In the genomic region with DNA sequence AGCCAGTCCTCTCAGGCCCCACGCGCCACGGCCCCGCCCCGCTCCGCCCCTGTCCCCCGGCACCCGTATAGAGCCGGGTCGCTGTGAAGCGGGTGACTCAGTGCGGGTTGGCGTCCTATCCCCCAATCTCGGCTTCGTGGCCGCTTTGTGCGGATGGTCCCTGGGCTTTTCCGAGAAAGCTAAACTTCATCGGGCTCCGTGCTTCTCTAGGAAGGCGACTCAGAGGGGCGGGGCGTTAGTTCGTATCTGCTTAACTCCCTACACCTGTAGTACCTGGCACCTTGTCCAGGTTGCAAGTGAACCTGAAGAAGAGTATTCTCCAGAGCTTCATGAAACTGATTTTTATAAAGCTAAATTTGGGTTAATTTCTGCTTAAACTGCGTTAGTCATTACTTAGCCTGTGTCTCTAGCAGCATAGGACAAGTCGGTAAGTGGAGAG, we compare ENCODE assay signal across 8 mouse cellular contexts. TPM values are rescaled to one million over a fixed set of nuclear protein-coding genes. Genes with fewer than 3 reads are reported as not detected.
DNase-seq lines count a peak whose midpoint lies in the region; ATAC-seq and TF ChIP-seq lines count a peak whose summit lies in the region.

No protein-coding gene starts in this region.

- no peaks in the 10 kb centered on the region for H3K27me3 ChIP-seq in embryonic facial prominence, embryonic 14.5 days (replicated peaks; ENCODE audit: control insufficient read depth, insufficient read depth, low read length)
- H3K27me3 ChIP-seq in intestine, embryonic 16.5 days (replicated peaks; ENCODE audit: control insufficient read depth, insufficient read depth, low read length), result no peaks in the 10 kb centered on the region
- no peaks in the 10 kb centered on the region; the same call in 1 of the 2 replicates for H3K27me3 ChIP-seq in neural tube, embryonic 13.5 days

- H3K9me3 ChIP-seq in embryonic facial prominence, embryonic 14.5 days (ENCODE audit: control insufficient read depth, low read length), result no peaks in the 10 kb centered on the region
- no peaks in the 10 kb centered on the region for H3K9me3 ChIP-seq in intestine, embryonic 16.5 days (ENCODE audit: control insufficient read depth, low read length)
- H3K9me3 ChIP-seq in neural tube, embryonic 13.5 days, result no peaks in the 10 kb centered on the region

- H3K4me2 ChIP-seq in embryonic facial prominence, embryonic 14.5 days (ENCODE audit: low read depth, low read length), result peak overlapping the region; percentile 73
- peak overlapping the region; percentile 73 for H3K4me2 ChIP-seq in intestine, embryonic 16.5 days (ENCODE audit: low read depth, low read length)
- peak overlapping the region; percentile 92 for H3K4me2 ChIP-seq in neural tube, embryonic 13.5 days

- WGBS in lung, adult 2 months, result 4% methylated on average over 26 of the region's 26 CpGs
- 2% methylated on average over 26 of the region's 26 CpGs for WGBS in embryonic facial prominence, embryonic 14.5 days
- 3% methylated on average over 26 of the region's 26 CpGs for WGBS in intestine, embryonic 16.5 days
- 3% methylated on average over 26 of the region's 26 CpGs for WGBS in neural tube, embryonic 13.5 days

- no peak overlapping the region; the same call in 1 of the 2 replicates for H3K27ac ChIP-seq in embryonic facial prominence, embryonic 14.5 days (replicated peaks; ENCODE audit: low read depth, low read length)
- peak overlapping the region; percentile 66 for H3K27ac ChIP-seq in intestine, embryonic 16.5 days (ENCODE audit: low read length)
- H3K27ac ChIP-seq in neural tube, embryonic 13.5 days (replicated peaks), result peak overlapping the region; percentile 56; the same call in 1 of the 2 replicates

- ATAC-seq in embryonic facial prominence, embryonic 14.5 days (ENCODE audit: low read depth), result no peak; the same call in 1 of the 2 replicates
- ATAC-seq in intestine, embryonic 16.5 days, result peak; percentile 70
- ATAC-seq in neural tube, embryonic 13.5 days (ENCODE audit: low read depth), result no peak

- H3K9ac ChIP-seq in embryonic facial prominence, embryonic 14.5 days (ENCODE audit: low read depth, low read length), result peak overlapping the region; percentile 44
- H3K9ac ChIP-seq in intestine, embryonic 16.5 days (ENCODE audit: low read depth, low read length), result peak overlapping the region; percentile 48
- peak overlapping the region; percentile 56 for H3K9ac ChIP-seq in neural tube, embryonic 13.5 days

- DNase-seq in lung, adult 2 months, result no peak
- DNase-seq in lung, postnatal 36 days, result no peak
- DNase-seq in embryonic facial prominence, embryonic 14.5 days (ENCODE audit: low spot score), result no peak
- no peak for DNase-seq in thymus, postnatal 36 days
- no peak for DNase-seq in gastrocnemius, postnatal 4 days (ENCODE audit: low spot score in 2 of 2)
- DNase-seq in kidney, postnatal 36 days, result no peak

- H3K36me3 ChIP-seq in embryonic facial prominence, embryonic 14.5 days (ENCODE audit: control insufficient read depth, insufficient read depth, low read length), result peaks cover 22% of the 10 kb centered on the region
- no peaks in the 10 kb centered on the region for H3K36me3 ChIP-seq in intestine, embryonic 16.5 days (ENCODE audit: control insufficient read depth, insufficient read depth, low read length)
- peaks cover 3% of the 10 kb centered on the region; the same call in 1 of the 2 replicates for H3K36me3 ChIP-seq in neural tube, embryonic 13.5 days

- peak overlapping the region; percentile 84 for H3K4me3 ChIP-seq in lung, adult 2 months (replicated peaks; ENCODE audit: extremely low read depth, low read depth, low read length)
- H3K4me3 ChIP-seq in embryonic facial prominence, embryonic 14.5 days (ENCODE audit: low read depth, low read length), result peak overlapping the region; percentile 90
- H3K4me3 ChIP-seq in intestine, embryonic 16.5 days (ENCODE audit: low read length), result peak overlapping the region; percentile 95
- peak overlapping the region; percentile 84 for H3K4me3 ChIP-seq in neural tube, embryonic 13.5 days

- TF ChIP-seq CTCF in lung, adult 2 months (IDR thresholded peaks at IDR 0.05; ENCODE audit: insufficient read depth, low read length), result no peak

- peaks cover 9% of the 10 kb centered on the region for H3K4me1 ChIP-seq in lung, adult 2 months (ENCODE audit: control insufficient read depth, insufficient read depth, low read length)
- H3K4me1 ChIP-seq in embryonic facial prominence, embryonic 14.5 days (ENCODE audit: control insufficient read depth, insufficient read depth, low read length), result peaks cover 21% of the 10 kb centered on the region
- H3K4me1 ChIP-seq in intestine, embryonic 16.5 days (ENCODE audit: control insufficient read depth, insufficient read depth, low read length), result peaks cover 17% of the 10 kb centered on the region
- peaks cover 33% of the 10 kb centered on the region for H3K4me1 ChIP-seq in neural tube, embryonic 13.5 days (replicated peaks)

- TF ChIP-seq POLR2A in lung, adult 2 months (IDR thresholded peaks at IDR 0.05; ENCODE audit: borderline replicate concordance, extremely low read depth, low read depth, low read length), result peak; percentile 73; the same call in 1 of the 2 replicates

RNA-seq across cellular contexts. Expression of a gene that starts 0.5 kb away (rescaled TPM):
- 49.2 and 56.4 TPM in 2 replicates for polyA plus RNA-seq in lung, adult 2 months (2012; rRNA removed)
- 32.1 and 33.6 TPM in 2 replicates for polyA plus RNA-seq in embryonic facial prominence, embryonic 14.5 days (2014; fragmentation: Nextera tagmentation; extraction: Ambion mirVana)
- 7.9 and 11.5 TPM in 2 replicates for polyA plus RNA-seq in intestine, embryonic 16.5 days (2015; fragmentation: Nextera tagmentation; extraction: Ambion mirVana)
- 22.3 and 26.3 TPM in 2 replicates for polyA plus RNA-seq in neural tube, embryonic 13.5 days (2015; fragmentation: Nextera tagmentation; extraction: Ambion mirVana)
- total RNA-seq in gastrocnemius, postnatal 4 days (2021), result 10 to 100 TPM; 72.3 to 74.3 TPM
